In the genomic region with DNA sequence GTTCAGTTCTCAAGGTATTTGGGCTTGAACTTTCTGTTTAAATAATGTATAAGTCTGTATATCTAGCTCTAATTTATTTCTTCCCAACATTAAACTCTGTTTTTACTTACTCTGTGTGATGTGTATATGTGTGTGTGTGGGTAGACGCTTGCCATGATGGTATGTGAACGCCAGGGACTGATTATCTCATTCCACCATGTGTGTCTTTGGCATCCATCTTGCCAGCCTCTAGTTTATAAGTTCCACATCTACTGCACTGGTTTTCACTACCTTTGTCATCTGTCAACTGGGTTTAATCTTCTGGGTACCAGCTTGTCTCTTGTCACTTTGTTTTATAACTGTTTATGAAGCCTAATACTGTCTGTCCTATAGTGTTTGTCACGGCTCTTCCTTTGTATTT, we compare ENCODE assay signal across 14 mouse cellular contexts.
"Had no signal": no experiment of that assay in that cellular context is flagged by ENCODE, and none has a peak within 500 bp of the region (broad histone marks: within the 10 kb centered on the region; RNA-seq: fewer than 3 reads in every experiment).

No protein-coding gene starts in this region.

- DNase-seq: gastrocnemius, postnatal 14 days; gastrocnemius, postnatal 36 days; heart, adult 11 months; heart, adult 2 months; heart, postnatal 14 days; heart, postnatal 36 days; kidney, adult 11 months; kidney, adult 8-10 months; kidney, postnatal 10 days; kidney, postnatal 25 days; kidney, postnatal 4 days; left cerebral cortex, postnatal 4 days had no signal

- ATAC-seq: hindbrain, postnatal 0 days; liver, embryonic 12.5 days had no signal
